Mouse (Mus musculus): ENCODE measurements around the gene Snd1. TPM values are rescaled to one million over a fixed set of nuclear protein-coding genes. Genes with fewer than 3 reads are reported as not detected.
A peak's percentile ranks its signal among the peaks of the same experiment; 100 is the strongest.

Gene Snd1
- polyA plus RNA-seq, 1 experiment from 2014 or later, result 104 TPM

- Histone ChIP-seq H3K4me2 (ENCODE audit: low read depth, low read length, severe bottlenecking) (no peak overlapping the region), H3K9me3 (ENCODE audit: control insufficient read depth, low read length) (no peaks in the 10 kb centered on the region), H3K9ac (ENCODE audit: low read length) (no peak overlapping the region), H3K4me3 (ENCODE audit: low read depth, low read length) (no peak overlapping the region), H3K4me1 (replicated peaks; ENCODE audit: control insufficient read depth, insufficient read depth, low read length) (peaks cover 19% of the 10 kb centered on the region), H3K36me3 (ENCODE audit: control insufficient read depth, insufficient read depth, low read length) (no peaks in the 10 kb centered on the region), H3K27ac (ENCODE audit: low read depth, low read length) (no peak overlapping the region), H3K27me3 (ENCODE audit: control insufficient read depth, insufficient read depth, low read length) (no peaks in the 10 kb centered on the region)
- 10% methylated on average over 5 of the region's 5 CpGs for WGBS
- peak; percentile 80 for ATAC-seq (replicated peaks; ENCODE audit: low FRiP score)
- DNase-seq (ENCODE audit: low spot score), result no peak
Measured at GRCm38 (mm10) chr6:28762132-28762775, 287.3 kb downstream of the Snd1 start.

GRCm38 (mm10) chr6:28766622-28767021 is 291.7 kb downstream of the Snd1 start:
- Histone ChIP-seq H3K9ac (ENCODE audit: low read length) (no peak overlapping the region), H3K27me3 (ENCODE audit: control insufficient read depth, insufficient read depth, low read length) (no peaks in the 10 kb centered on the region), H3K4me1 (replicated peaks; ENCODE audit: control insufficient read depth, insufficient read depth, low read length) (peaks cover 10% of the 10 kb centered on the region), H3K27ac (ENCODE audit: low read depth, low read length) (no peak overlapping the region), H3K36me3 (ENCODE audit: control insufficient read depth, insufficient read depth, low read length) (no peaks in the 10 kb centered on the region), H3K4me2 (ENCODE audit: low read depth, low read length, severe bottlenecking) (no peak overlapping the region), H3K9me3 (ENCODE audit: control insufficient read depth, low read length) (no peaks in the 10 kb centered on the region), H3K4me3 (ENCODE audit: low read depth, low read length) (no peak overlapping the region)
- 83% methylated on average over 3 of the region's 3 CpGs for WGBS
- DNase-seq (ENCODE audit: low spot score) (no peak), ATAC-seq (replicated peaks; ENCODE audit: low FRiP score) (no peak)

- no peaks in the 10 kb centered on the region for H3K9me3 ChIP-seq (ENCODE audit: control insufficient read depth, low read length)
- H3K27me3 ChIP-seq (ENCODE audit: control insufficient read depth, insufficient read depth, low read length), result no peaks in the 10 kb centered on the region
- H3K4me3 ChIP-seq (ENCODE audit: low read depth, low read length), result no peak overlapping the region
- no peak overlapping the region for H3K9ac ChIP-seq (ENCODE audit: low read length)
- DNase-seq (ENCODE audit: low spot score) (no peak), ATAC-seq (replicated peaks; ENCODE audit: low FRiP score) (no peak)
- H3K4me2 ChIP-seq (ENCODE audit: low read depth, low read length, severe bottlenecking), result no peak overlapping the region
- no peak overlapping the region for H3K27ac ChIP-seq (ENCODE audit: low read depth, low read length)
- H3K4me1 ChIP-seq (replicated peaks; ENCODE audit: control insufficient read depth, insufficient read depth, low read length), result 0 out of 2 replicates have a peak, but pooled peaks cover 2% of the 10 kb centered on the region
- no peaks in the 10 kb centered on the region for H3K36me3 ChIP-seq (ENCODE audit: control insufficient read depth, insufficient read depth, low read length)
- 88% methylated on average over 6 of the region's 6 CpGs for WGBS
Measured at GRCm38 (mm10) chr6:28767891-28768481, 293.0 kb downstream of the Snd1 start.

GRCm38 (mm10) chr6:28771331-28771730 is 296.4 kb downstream of the Snd1 start:
- H3K27ac ChIP-seq (ENCODE audit: low read depth, low read length), result no peak overlapping the region
- DNase-seq (ENCODE audit: low spot score), result no peak
- WGBS, result 6% methylated on average over 2 of the region's 2 CpGs

GRCm38 (mm10) chr6:28781696-28782095 is 306.8 kb downstream of the Snd1 start:
- no peaks in the 10 kb centered on the region for H3K36me3 ChIP-seq (ENCODE audit: control insufficient read depth, insufficient read depth, low read length)
- 90% methylated on average over 3 of the region's 3 CpGs for WGBS
- H3K27me3 ChIP-seq (ENCODE audit: control insufficient read depth, insufficient read depth, low read length), result no peaks in the 10 kb centered on the region
- no peak overlapping the region for H3K9ac ChIP-seq (ENCODE audit: low read length)
- no peak overlapping the region for H3K4me2 ChIP-seq (ENCODE audit: low read depth, low read length, severe bottlenecking)
- no peak overlapping the region for H3K27ac ChIP-seq (ENCODE audit: low read depth, low read length)
- H3K4me1 ChIP-seq (replicated peaks; ENCODE audit: control insufficient read depth, insufficient read depth, low read length), result peaks cover 15% of the 10 kb centered on the region
- no peak overlapping the region for H3K4me3 ChIP-seq (ENCODE audit: low read depth, low read length)
- DNase-seq (ENCODE audit: low spot score), result no peak
- H3K9me3 ChIP-seq (ENCODE audit: control insufficient read depth, low read length), result no peaks in the 10 kb centered on the region
- ATAC-seq (replicated peaks; ENCODE audit: low FRiP score), result no peak

More at GRCm38 (mm10) chr6:28771331-28771730, 296.4 kb downstream of the Snd1 start:
- Histone ChIP-seq H3K27me3 (ENCODE audit: control insufficient read depth, insufficient read depth, low read length) (no peaks in the 10 kb centered on the region), H3K4me3 (ENCODE audit: low read depth, low read length) (no peak overlapping the region), H3K9ac (ENCODE audit: low read length) (no peak overlapping the region), H3K36me3 (ENCODE audit: control insufficient read depth, insufficient read depth, low read length) (no peaks in the 10 kb centered on the region), H3K4me1 (replicated peaks; ENCODE audit: control insufficient read depth, insufficient read depth, low read length) (0 out of 2 replicates have a peak, but pooled peaks cover 2% of the 10 kb centered on the region), H3K9me3 (ENCODE audit: control insufficient read depth, low read length) (no peaks in the 10 kb centered on the region), H3K4me2 (ENCODE audit: low read depth, low read length, severe bottlenecking) (no peak overlapping the region)
- ATAC-seq (replicated peaks; ENCODE audit: low FRiP score), result no peak

GRCm38 (mm10) chr6:28783082-28783647 is 308.2 kb downstream of the Snd1 start:
- WGBS, result 46% methylated on average over 4 of the region's 4 CpGs
- Histone ChIP-seq H3K4me2 (ENCODE audit: low read depth, low read length, severe bottlenecking) (no peak overlapping the region), H3K36me3 (ENCODE audit: control insufficient read depth, insufficient read depth, low read length) (no peaks in the 10 kb centered on the region), H3K9me3 (ENCODE audit: control insufficient read depth, low read length) (no peaks in the 10 kb centered on the region), H3K27me3 (ENCODE audit: control insufficient read depth, insufficient read depth, low read length) (no peaks in the 10 kb centered on the region), H3K4me3 (ENCODE audit: low read depth, low read length) (no peak overlapping the region), H3K9ac (ENCODE audit: low read length) (peak overlapping the region; percentile 16; the same call in 1 of the 2 replicates), H3K4me1 (replicated peaks; ENCODE audit: control insufficient read depth, insufficient read depth, low read length) (peaks cover 12% of the 10 kb centered on the region), H3K27ac (ENCODE audit: low read depth, low read length) (peak overlapping the region; percentile 70)
- no peak for DNase-seq (ENCODE audit: low spot score)
- peak; percentile 64 for ATAC-seq (replicated peaks; ENCODE audit: low FRiP score)

GRCm38 (mm10) chr6:28783953-28784352 is 309.0 kb downstream of the Snd1 start:
- DNase-seq (ENCODE audit: low spot score) (no peak), ATAC-seq (replicated peaks; ENCODE audit: low FRiP score) (no peak)
- H3K4me2 ChIP-seq (ENCODE audit: low read depth, low read length, severe bottlenecking), result no peak overlapping the region
- no peak overlapping the region for H3K9ac ChIP-seq (ENCODE audit: low read length)
- H3K27ac ChIP-seq (ENCODE audit: low read depth, low read length), result peak overlapping the region; percentile 42
- peaks cover 13% of the 10 kb centered on the region for H3K4me1 ChIP-seq (replicated peaks; ENCODE audit: control insufficient read depth, insufficient read depth, low read length)
- WGBS, result 27% methylated on average over 5 of the region's 5 CpGs
- no peaks in the 10 kb centered on the region for H3K27me3 ChIP-seq (ENCODE audit: control insufficient read depth, insufficient read depth, low read length)
- H3K9me3 ChIP-seq (ENCODE audit: control insufficient read depth, low read length), result no peaks in the 10 kb centered on the region
- no peaks in the 10 kb centered on the region for H3K36me3 ChIP-seq (ENCODE audit: control insufficient read depth, insufficient read depth, low read length)
- no peak overlapping the region for H3K4me3 ChIP-seq (ENCODE audit: low read depth, low read length)

GRCm38 (mm10) chr6:28785770-28786169 is 310.8 kb downstream of the Snd1 start:
- no peak for DNase-seq (ENCODE audit: low spot score)
- no peak for ATAC-seq (replicated peaks; ENCODE audit: low FRiP score)
- Histone ChIP-seq H3K36me3 (ENCODE audit: control insufficient read depth, insufficient read depth, low read length) (no peaks in the 10 kb centered on the region), H3K4me1 (replicated peaks; ENCODE audit: control insufficient read depth, insufficient read depth, low read length) (peaks cover 13% of the 10 kb centered on the region), H3K27ac (ENCODE audit: low read depth, low read length) (no peak overlapping the region), H3K4me2 (ENCODE audit: low read depth, low read length, severe bottlenecking) (no peak overlapping the region), H3K9ac (ENCODE audit: low read length) (no peak overlapping the region), H3K9me3 (ENCODE audit: control insufficient read depth, low read length) (no peaks in the 10 kb centered on the region), H3K27me3 (ENCODE audit: control insufficient read depth, insufficient read depth, low read length) (no peaks in the 10 kb centered on the region), H3K4me3 (ENCODE audit: low read depth, low read length) (no peak overlapping the region)
- 81% methylated on average over 8 of the region's 8 CpGs for WGBS

All from forebrain, embryonic 11.5 days (tissue).